Mouse (Mus musculus): Measurements from ENCODE around the gene Cyld. TPM values are rescaled to one million over a fixed set of nuclear protein-coding genes. Genes with fewer than 3 reads are reported as not detected.

The Cyld gene
- total RNA-seq, 2 experiments from 2014 or later = 91.2 to 111 TPM

- intact Hi-C loops (cut with DNase I) = no loop called here
Measured at GRCm38 (mm10) chr8:88686226-88686905, 10.5 kb upstream of the Cyld start.

GRCm38 (mm10) chr8:88686906-88687235 is 10.0 kb upstream of the Cyld start:
- no peak for DNase-seq (ENCODE audit: low spot score in 2 of 2)
- intact Hi-C loops (cut with DNase I) = no loop called here

More at GRCm38 (mm10) chr8:88686226-88686905, 10.5 kb upstream of the Cyld start:
- no peak for DNase-seq (ENCODE audit: low spot score in 2 of 2)

- intact Hi-C loops (cut with DNase I) = no loop called here
- no peak for DNase-seq (ENCODE audit: low spot score in 2 of 2)
Measured at GRCm38 (mm10) chr8:88689151-88689550, 7.7 kb upstream of the Cyld start.

- no peak for DNase-seq (ENCODE audit: low spot score in 2 of 2)
- intact Hi-C loops (cut with DNase I) = no loop called here
Measured at GRCm38 (mm10) chr8:88689891-88690290, 6.9 kb upstream of the Cyld start.

DNA sequence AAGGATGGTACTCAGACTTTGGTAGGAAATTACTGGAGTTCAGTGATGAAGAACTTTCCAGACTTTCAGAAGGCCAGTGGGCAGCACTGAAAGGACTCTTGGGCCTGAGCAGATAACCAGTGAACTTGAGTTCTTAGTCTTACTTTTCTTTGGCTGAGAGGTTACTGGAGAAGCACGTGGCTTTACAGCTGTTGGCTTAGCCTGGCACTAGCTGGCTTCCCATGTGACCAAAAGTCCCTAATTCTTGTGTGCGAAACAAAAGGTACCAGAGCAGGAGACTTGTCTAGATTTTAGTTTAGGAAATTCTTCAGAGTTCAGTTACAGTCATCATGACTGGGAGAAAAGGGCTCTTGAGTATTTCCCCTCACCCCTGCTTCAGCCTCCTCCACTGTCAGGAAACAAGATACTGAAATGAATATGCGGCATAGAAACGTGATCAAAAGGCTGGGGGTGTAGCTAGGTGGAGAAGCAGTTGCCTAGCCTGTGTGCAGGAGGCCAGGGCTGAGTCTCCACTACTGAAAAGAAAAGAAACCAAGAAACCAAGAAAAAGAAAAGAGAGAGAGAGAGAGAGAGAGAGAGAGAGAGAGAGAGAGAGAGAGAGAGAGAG is 5.4 kb upstream of the Cyld start:
- DNase-seq (ENCODE audit: low spot score in 2 of 2) = no peak
- intact Hi-C loops (cut with DNase I) = no loop called here

GRCm38 (mm10) chr8:88691961-88692360 is 4.9 kb upstream of the Cyld start:
- no peak for DNase-seq (ENCODE audit: low spot score in 2 of 2)
- intact Hi-C loops (cut with DNase I) = no loop called here

DNA sequence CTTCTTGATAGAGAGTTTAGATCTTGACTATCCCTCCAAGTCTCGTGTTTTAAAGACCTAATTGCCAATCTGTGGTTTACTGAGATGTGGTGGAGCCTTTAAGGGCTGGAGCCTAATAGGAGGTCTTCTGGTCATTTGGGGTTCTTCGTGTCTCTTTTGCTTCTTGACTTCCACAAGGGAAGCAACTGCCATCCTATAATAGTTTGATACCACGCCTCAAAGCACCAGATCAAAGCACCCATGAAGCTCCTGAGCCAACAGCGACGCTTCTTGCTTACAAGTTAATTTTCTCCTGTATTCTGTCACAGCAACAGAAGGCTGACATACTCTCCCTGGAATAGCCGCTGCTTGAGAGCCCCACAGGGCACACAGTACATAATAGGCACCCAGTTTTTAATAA is 4.0 kb upstream of the Cyld start:
- DNase-seq (ENCODE audit: low spot score in 2 of 2) = no peak
- intact Hi-C loops (cut with DNase I) = no loop called here

- intact Hi-C loops (cut with DNase I) = no loop called here
- DNase-seq (ENCODE audit: low spot score in 2 of 2) = no peak
Measured at GRCm38 (mm10) chr8:88693376-88693775, 3.5 kb upstream of the Cyld start.

DNA sequence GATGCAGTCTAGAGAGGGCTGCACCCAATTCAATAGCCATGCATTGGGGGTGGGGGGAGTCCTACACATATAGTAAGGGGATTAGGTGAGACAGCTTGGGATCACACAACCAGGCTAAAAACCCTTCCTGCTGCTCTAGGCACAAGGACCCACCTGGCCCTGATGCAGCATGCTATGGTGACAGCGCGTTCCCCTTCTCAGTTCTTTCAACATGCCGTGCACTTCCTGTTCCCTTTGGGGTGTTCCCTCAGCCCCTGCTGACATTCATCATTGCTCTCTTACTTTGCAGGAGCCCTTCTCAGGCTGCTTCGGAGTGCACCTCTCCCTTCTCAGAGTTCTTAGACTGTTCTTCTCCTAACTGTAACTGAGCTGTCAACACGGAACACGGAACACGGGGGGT is 2.5 kb upstream of the Cyld start:
- DNase-seq (ENCODE audit: low spot score in 2 of 2) = no peak
- intact Hi-C loops (cut with DNase I) = no loop called here

DNA sequence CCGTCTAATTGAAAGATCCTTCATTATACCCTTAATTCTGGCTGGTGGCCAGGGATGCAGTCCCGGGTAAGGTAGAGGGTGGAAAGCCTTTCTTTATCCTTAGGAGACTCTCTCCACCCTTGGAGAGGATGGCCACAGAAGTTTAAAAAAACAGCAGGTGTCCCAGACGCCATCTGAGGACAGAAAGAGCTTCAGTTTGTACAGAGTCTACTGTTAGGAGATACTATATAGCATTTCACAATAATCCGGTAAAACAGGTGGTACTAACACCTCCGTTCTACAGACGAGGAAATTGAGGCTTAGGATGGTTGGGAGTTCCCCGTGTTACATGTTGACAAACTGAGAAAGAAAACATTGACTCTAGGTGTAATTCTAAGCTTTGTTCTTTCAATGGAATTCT is 600 bp upstream of the Cyld start:
- intact Hi-C loops (cut with DNase I) = no loop called here
- DNase-seq (ENCODE audit: low spot score in 2 of 2) = no peak

DNA sequence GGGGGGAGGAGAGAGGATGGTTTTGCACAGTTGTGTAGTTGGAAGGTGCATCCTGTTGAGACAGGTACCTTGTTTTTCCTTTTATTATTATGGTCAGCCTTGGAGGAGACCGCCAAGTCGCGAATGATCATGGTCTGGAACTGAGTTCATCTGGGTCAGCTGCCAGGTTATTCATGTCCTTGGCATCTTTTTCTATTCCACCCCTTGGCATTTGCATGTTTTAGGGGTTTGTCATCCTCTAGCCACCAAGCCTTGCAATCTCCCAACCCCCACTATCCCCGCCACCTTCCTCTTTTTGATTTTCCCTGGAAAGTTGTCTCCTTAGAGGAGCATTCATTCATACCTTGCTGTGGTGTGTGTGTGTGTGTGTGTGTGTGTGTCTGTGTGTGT is 809 bp downstream of the Cyld start:
- intact Hi-C loops (cut with DNase I) = loop anchor here (1.0 kb wide), 1 partner anchor 70 kb away; no protein-coding TSS in a partner anchor
- DNase-seq (ENCODE audit: low spot score in 2 of 2) = no peak

- no peak for DNase-seq (ENCODE audit: low spot score in 2 of 2)
- intact Hi-C loops (cut with DNase I) = no loop called here
Measured at GRCm38 (mm10) chr8:88698048-88698447, 1.2 kb downstream of the Cyld start.

GRCm38 (mm10) chr8:88701611-88702010 is 4.8 kb downstream of the Cyld start:
- no peak for DNase-seq (ENCODE audit: low spot score in 2 of 2)
- intact Hi-C loops (cut with DNase I) = loop anchor here (10.0 kb wide), 1 partner anchor 337 kb away; the partner anchor contains the start of gene Brd7

DNA sequence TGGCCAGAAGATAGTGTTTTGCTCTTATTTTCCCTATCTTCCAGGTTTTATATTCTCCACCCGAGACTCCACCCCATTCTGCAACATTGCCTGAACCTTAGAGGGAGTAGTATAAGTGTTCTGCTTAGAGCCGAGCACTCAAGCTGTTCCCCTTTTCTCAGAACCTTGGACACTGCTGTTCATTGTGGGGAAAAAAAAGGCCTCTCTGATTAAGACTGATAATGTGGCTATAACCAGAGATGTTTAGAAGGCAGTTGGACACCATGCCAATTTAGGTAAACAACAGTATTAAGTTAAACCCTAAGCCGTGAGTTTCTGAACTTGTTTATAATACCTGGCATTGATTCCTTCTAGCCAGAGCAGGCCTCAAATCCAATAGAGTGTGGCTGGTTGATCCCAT is 6.0 kb downstream of the Cyld start:
- no peak for DNase-seq (ENCODE audit: low spot score in 2 of 2)
- intact Hi-C loops (cut with DNase I) = loop anchor here (10.0 kb wide), 1 partner anchor 338 kb away; the partner anchor contains the start of gene Brd7

GRCm38 (mm10) chr8:88723256-88723963 is 26.6 kb downstream of the Cyld start:
- DNase-seq (ENCODE audit: low spot score in 2 of 2) = no peak
- intact Hi-C loops (cut with DNase I) = no loop called here

- intact Hi-C loops (cut with DNase I) = loop anchor here (2.0 to 5.0 kb wide), 2 partner anchors 393 to 1030 kb away; partner anchors contain the start of gene Brd7
- DNase-seq (ENCODE audit: low spot score in 2 of 2) = peak; percentile 85 to 90
Measured at GRCm38 (mm10) chr8:88755175-88755791, 58.5 kb downstream of the Cyld start.

DNA sequence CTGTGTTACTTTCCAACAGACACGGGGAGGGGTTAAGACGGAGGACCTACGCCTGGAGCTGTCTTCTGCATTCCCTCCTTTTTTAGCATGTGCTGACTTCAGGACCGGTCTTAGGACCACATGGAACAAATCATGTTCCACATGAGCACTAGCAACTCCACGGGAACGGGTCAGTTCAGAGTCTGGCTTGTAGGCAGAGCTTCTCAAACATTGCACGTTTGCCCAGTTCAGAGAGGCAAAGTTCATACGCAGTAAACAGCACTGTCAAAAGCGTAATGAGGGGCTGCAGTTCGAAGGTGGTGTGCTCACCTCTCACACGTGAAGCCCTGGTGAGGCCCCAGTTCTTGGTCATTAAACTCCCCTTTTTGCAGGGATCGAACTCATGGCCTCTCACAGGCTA is 65.2 kb downstream of the Cyld start:
- intact Hi-C loops (cut with DNase I) = no loop called here
- DNase-seq (ENCODE audit: low spot score in 2 of 2) = no peak

DNA sequence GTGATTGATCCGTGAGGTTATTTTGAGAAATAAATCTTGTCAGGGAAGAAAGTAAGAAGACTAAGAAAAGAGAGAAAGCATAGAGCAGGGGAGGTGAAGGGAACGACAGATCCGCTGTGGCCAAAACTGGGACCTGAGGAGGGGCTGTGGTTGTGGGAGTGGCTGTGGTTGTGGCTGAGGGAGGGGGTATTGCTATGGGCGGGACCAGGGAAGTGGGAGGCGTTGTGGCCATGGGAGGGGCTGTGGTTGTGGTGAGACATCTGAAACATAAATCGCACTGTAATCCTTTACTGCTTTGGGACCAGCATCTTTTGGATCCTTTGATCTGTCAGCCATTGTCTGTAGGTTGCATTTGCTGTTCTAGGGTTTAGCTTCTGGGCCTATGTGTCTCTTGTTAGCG is 74.4 kb downstream of the Cyld start:
- intact Hi-C loops (cut with DNase I) = no loop called here
- DNase-seq (ENCODE audit: low spot score in 2 of 2) = no peak

DNA sequence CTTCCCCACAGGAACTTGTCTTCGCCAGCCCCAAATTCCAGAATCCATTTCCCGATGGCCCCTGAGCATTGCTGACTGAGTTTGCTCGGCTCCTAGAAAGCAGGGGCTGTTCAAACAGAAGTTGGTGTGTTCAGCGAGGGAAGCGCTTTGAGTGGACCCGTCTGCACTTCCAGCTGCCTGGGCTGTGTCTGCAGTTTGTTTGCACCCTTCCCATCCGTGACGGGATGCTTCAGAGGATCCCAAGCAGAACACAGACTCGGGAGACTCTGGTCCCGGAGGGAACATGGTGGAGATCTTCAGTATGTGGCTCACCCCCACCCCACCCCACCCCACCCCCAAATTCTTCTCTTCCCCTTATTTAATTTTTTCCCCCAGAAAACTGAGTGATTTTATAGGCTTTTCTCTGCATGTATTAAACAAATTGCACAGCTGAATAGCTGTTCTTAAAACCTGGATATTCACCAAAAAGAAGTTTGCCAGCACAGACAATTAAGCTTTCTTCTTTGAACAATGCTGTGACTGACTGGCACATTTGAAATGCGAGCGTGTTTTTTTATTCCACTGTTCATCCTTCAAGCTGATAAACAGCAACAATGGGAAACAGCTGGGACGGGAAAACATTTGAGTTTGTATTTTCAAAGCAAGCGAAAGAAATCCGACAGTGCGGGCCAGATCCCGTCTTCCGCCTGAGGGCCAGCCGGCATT is 77.9 kb downstream of the Cyld start:
- DNase-seq (ENCODE audit: low spot score in 2 of 2) = no peak
- intact Hi-C loops (cut with DNase I) = no loop called here

GRCm38 (mm10) chr8:88775298-88775646 is 78.4 kb downstream of the Cyld start:
- intact Hi-C loops (cut with DNase I) = no loop called here

More at GRCm38 (mm10) chr8:88775298-88775646, 78.4 kb downstream of the Cyld start:
- no peak for DNase-seq (ENCODE audit: low spot score in 2 of 2)
